Mouse (Mus musculus) heart, embryonic 11.5 days (tissue): ENCODE measurements around the gene Lao1. TPM values are rescaled to one million over a fixed set of nuclear protein-coding genes. Genes with fewer than 3 reads are reported as not detected.
"Not testable (repeated sequence)": the region's sequence is repeated elsewhere in the genome, so short reads cannot be mapped to it uniquely, and the experiment has no call there.

Source experiments
- ATAC-seq: fragments of 200-750 bp; cut with Nextera tagmentation; replicated peaks from 2 replicates; pipeline ENCODE4 v1.8.0; 2017; ENCODE audit warnings: moderate library complexity; ENCODE audit not compliant: insufficient number of reproducible peaks, low FRiP score, low TSS enrichment
- H3K27ac ChIP-seq: fragments of 300-500 bp; sonication (generic); 2 replicates; pipeline ENCODE4 v1.5.1; 2014; ENCODE audit warnings: mild to moderate bottlenecking, low read depth, low read length
- H3K27me3 ChIP-seq: fragments of 300-500 bp; sonication (generic); 2 replicates; pipeline ENCODE4 v1.6.1; 2014; ENCODE audit warnings: mild to moderate bottlenecking, low read length, mixed read lengths; ENCODE audit not compliant: control insufficient read depth, insufficient read depth
- H3K36me3 ChIP-seq: fragments of 300-500 bp; sonication (generic); 2 replicates; pipeline ENCODE4 v1.6.1; 2014; ENCODE audit warnings: mild to moderate bottlenecking, low read length, moderate library complexity, mixed read lengths; ENCODE audit not compliant: control insufficient read depth, insufficient read depth
- H3K4me1 ChIP-seq: fragments of 300-500 bp; sonication (generic); 2 replicates; pipeline ENCODE4 v1.6.1; 2014; ENCODE audit warnings: low read length; ENCODE audit not compliant: control insufficient read depth, insufficient read depth
- H3K4me2 ChIP-seq: fragments of 300-500 bp; sonication (generic); 2 replicates; pipeline ENCODE4 v1.6.1; 2014; ENCODE audit warnings: mild to moderate bottlenecking, moderate library complexity
- H3K4me3 ChIP-seq: fragments of 300-500 bp; sonication (generic); 2 replicates; pipeline ENCODE4 v1.5.1; 2014; ENCODE audit warnings: low read depth, low read length
- H3K9ac ChIP-seq: fragments of 300-500 bp; sonication (generic); 2 replicates; pipeline ENCODE4 v1.6.1; 2014; ENCODE audit warnings: mild to moderate bottlenecking, low read depth, low read length, moderate library complexity
- H3K9me3 ChIP-seq: fragments of 300-500 bp; sonication (generic); replicated peaks from 2 replicates; pipeline ENCODE4 v1.6.1; 2016; ENCODE audit warnings: low read length; ENCODE audit not compliant: control insufficient read depth
- WGBS: fragments of 180-500 bp; shearing (Covaris S2); extraction: QIAGEN DNeasy Blood & Tissue Kit; methylation state at CpG from one replicate; pipeline ENCODE4 v1.1.7; 2014; ENCODE audit not compliant: insufficient replicate concordance; 5-methylcytosine and 5-hydroxymethylcytosine counted together
- polyA plus RNA-seq: library from polyadenylated mRNA; unstranded; fragments of >200 nt; fragmentation: Nextera tagmentation; extraction: Ambion mirVana; gene quantifications from 2 replicates; pipeline ENCODE4 v1.2.1, GENCODE M21; 2014

The Lao1 gene
- polyA plus RNA-seq: not detected in 2 replicates

DNA sequence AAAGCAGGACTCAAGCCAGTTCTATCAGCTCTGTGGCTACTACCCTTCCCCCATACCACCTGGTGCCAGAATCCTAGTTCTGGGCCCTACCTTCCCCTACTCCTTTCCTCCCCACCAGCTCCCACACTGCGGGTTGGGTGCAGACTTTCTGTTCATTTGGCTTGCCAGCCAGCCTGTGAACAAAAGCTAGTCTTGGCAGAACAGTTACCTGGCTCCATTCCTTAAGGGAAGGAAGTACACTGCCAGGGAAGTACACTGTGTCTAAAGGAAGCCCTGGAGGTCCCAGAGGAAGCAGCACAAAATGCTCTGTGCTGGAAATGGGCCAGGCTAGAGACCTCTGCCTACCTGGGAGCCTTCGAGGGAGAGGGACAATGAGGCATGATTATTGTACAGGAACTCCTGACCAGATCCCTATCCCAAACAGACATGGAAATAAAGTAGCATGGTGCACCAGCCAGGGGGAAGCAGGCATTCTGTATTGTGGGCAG, at the start of gene Lao1:
TSS of gene Lao1 (plus strand) at position 438 of the 488 bp plus-strand sequence.
- 73% methylated on average over 2 of the region's 2 CpGs for WGBS

GRCm38 (mm10) chr4:118917365-118917764, 44.0 kb upstream of the Lao1 start, which contains the start of gene Olfr1329:
Gene Olfr1329 (minus strand): TSS chr4:118917465.
- not testable (repeated sequence) for ATAC-seq
- WGBS: 56% methylated on average over 2 of the region's 2 CpGs

More for the DNA sequence above, at the start of gene Lao1:
- no peak for ATAC-seq
- H3K4me2 ChIP-seq: no peak within 1 kb of the TSS
- H3K9ac ChIP-seq: no peak within 1 kb of the TSS
- H3K27me3 ChIP-seq: no peaks in the 10 kb centered on the region
- no peak within 1 kb of the TSS for H3K4me3 ChIP-seq
- no peak within 1 kb of the TSS for H3K27ac ChIP-seq
- no peaks in the 10 kb centered on the region for H3K36me3 ChIP-seq
- H3K4me1 ChIP-seq: no peaks in the 10 kb centered on the region
- H3K9me3 ChIP-seq: no peaks in the 10 kb centered on the region

GRCm38 (mm10) chr4:118931326-118931725, 30.1 kb upstream of the Lao1 start:
- not testable (repeated sequence) for H3K9ac ChIP-seq, H3K4me1 ChIP-seq, H3K27ac ChIP-seq, ATAC-seq, H3K4me3 ChIP-seq, H3K27me3 ChIP-seq, H3K4me2 ChIP-seq, H3K36me3 ChIP-seq, H3K9me3 ChIP-seq
- WGBS: 86% methylated on average over 3 of the region's 3 CpGs

More at GRCm38 (mm10) chr4:118917365-118917764, 44.0 kb upstream of the Lao1 start, which contains the start of gene Olfr1329:
- not testable (repeated sequence) for H3K27me3 ChIP-seq, H3K27ac ChIP-seq, H3K9me3 ChIP-seq, H3K4me1 ChIP-seq, H3K36me3 ChIP-seq, H3K4me3 ChIP-seq, H3K9ac ChIP-seq, H3K4me2 ChIP-seq

DNA sequence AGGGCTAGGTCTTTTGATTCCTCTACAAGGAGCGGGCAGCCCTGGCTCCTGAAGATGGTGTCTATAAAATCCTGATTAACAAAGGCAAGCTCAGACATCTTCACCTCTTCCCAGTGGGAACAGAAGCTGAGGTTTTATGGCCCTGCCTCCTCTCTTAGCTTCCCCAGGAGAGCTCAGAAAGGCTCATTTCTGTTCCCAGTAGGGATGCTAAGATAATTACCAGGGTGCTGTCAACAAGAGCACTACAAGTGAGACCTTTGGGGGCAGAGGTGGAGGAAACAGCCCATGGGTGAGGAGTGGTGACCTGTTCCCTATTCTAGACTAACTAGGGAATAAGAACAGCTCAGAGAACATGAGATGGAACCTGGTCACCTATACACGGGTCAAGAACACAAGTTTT, 22.9 kb upstream of the Lao1 start, which contains the start of gene Olfr1328:
TSS of gene Olfr1328 (minus strand) at position 101 of the 400 bp plus-strand sequence.
- WGBS: 67% methylated on average over 2 of the region's 2 CpGs

DNA sequence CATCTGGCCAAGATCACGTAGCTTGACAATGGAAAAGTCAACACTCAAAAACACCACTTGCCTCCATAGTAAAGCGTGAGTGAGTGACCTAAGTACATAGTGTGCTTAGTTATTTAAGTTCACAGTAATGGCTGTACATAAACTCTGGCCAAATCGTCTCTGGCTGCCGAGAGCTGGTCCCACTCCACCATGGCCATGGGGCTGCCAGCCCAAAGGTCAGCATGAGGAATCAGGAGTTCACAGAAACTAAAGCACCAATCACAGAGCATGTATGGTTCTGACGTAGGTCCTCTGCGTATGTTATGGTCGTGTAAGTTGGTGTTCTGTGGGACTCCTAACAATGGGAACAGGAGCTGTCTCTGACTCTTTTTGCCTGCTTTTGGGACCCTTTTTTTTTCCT, 2.6 kb upstream of the Lao1 start:
- no peaks in the 10 kb centered on the region for H3K9me3 ChIP-seq
- no peak overlapping the region for H3K27ac ChIP-seq
- no peaks in the 10 kb centered on the region for H3K27me3 ChIP-seq
- 79% methylated on average over 7 of the region's 7 CpGs for WGBS
- H3K4me1 ChIP-seq: no peaks in the 10 kb centered on the region
- H3K4me2 ChIP-seq: no peak overlapping the region
- H3K9ac ChIP-seq: no peak overlapping the region
- H3K4me3 ChIP-seq: no peak overlapping the region
- no peak for ATAC-seq
- H3K36me3 ChIP-seq: no peaks in the 10 kb centered on the region

More for the DNA sequence above, 22.9 kb upstream of the Lao1 start, which contains the start of gene Olfr1328:
- no peaks in the 10 kb centered on the region for H3K4me1 ChIP-seq
- H3K36me3 ChIP-seq: no peaks in the 10 kb centered on the region
- H3K9ac ChIP-seq: no peak within 1 kb of the TSS
- H3K9me3 ChIP-seq: no peaks in the 10 kb centered on the region
- H3K27ac ChIP-seq: no peak within 1 kb of the TSS
- ATAC-seq: no peak
- no peak within 1 kb of the TSS for H3K4me3 ChIP-seq
- no peak within 1 kb of the TSS for H3K4me2 ChIP-seq
- no peaks in the 10 kb centered on the region for H3K27me3 ChIP-seq

GRCm38 (mm10) chr4:118967711-118968110, 6.3 kb downstream of the Lao1 start:
- Histone ChIP-seq H3K9ac (no peak overlapping the region), H3K27ac (no peak overlapping the region), H3K4me3 (no peak overlapping the region), H3K36me3 (no peaks in the 10 kb centered on the region), H3K9me3 (no peaks in the 10 kb centered on the region), H3K27me3 (no peaks in the 10 kb centered on the region), H3K4me2 (no peak overlapping the region), H3K4me1 (no peaks in the 10 kb centered on the region)
- no peak for ATAC-seq
- 81% methylated on average over 15 of the region's 15 CpGs for WGBS

GRCm38 (mm10) chr4:118973281-118973680, 11.9 kb downstream of the Lao1 start:
- Histone ChIP-seq H3K27me3 (no peaks in the 10 kb centered on the region), H3K27ac (no peak overlapping the region), H3K9me3 (no peaks in the 10 kb centered on the region), H3K4me1 (no peaks in the 10 kb centered on the region), H3K9ac (no peak overlapping the region), H3K4me3 (no peak overlapping the region), H3K36me3 (no peaks in the 10 kb centered on the region), H3K4me2 (no peak overlapping the region)
- 74% methylated on average over 2 of the region's 2 CpGs for WGBS
- no peak for ATAC-seq

GRCm38 (mm10) chr4:118985291-118985690, 23.9 kb downstream of the Lao1 start:
- WGBS: 85% methylated on average over 4 of the region's 4 CpGs

DNA sequence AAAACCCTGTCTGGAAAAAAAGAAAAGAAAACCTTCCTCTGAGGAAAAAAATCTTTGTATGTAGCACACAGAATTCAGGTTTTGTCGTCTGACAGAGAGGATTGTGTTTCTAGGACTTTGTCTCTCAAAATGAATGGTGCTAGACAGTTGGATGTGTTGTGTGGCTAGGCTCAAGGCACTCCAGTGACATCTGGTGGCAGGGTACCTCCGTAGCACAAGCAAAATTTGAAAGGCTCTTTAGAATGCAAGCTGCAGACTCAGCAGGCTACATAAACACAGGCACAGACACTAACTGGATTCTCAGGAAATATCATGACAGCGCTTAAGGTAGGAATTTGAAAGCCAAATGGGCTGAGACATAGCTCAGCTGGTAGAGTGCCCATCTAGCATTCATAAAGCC, 27.2 kb downstream of the Lao1 start:
- 7% methylated on average over 3 of the region's 3 CpGs for WGBS
- Histone ChIP-seq H3K9ac (no peak overlapping the region), H3K27ac (no peak overlapping the region), H3K4me3 (no peak overlapping the region), H3K9me3 (no peaks in the 10 kb centered on the region), H3K36me3 (no peaks in the 10 kb centered on the region), H3K27me3 (no peaks in the 10 kb centered on the region), H3K4me1 (no peaks in the 10 kb centered on the region), H3K4me2 (no peak overlapping the region)
- ATAC-seq: no peak

More at GRCm38 (mm10) chr4:118985291-118985690, 23.9 kb downstream of the Lao1 start:
- no peak overlapping the region for H3K9ac ChIP-seq
- H3K4me2 ChIP-seq: no peak overlapping the region
- no peak overlapping the region for H3K4me3 ChIP-seq
- H3K9me3 ChIP-seq: no peaks in the 10 kb centered on the region
- H3K27me3 ChIP-seq: no peaks in the 10 kb centered on the region
- H3K4me1 ChIP-seq: no peaks in the 10 kb centered on the region
- ATAC-seq: no peak
- no peak overlapping the region for H3K27ac ChIP-seq
- no peaks in the 10 kb centered on the region for H3K36me3 ChIP-seq
